Mouse (Mus musculus): Measurements from ENCODE around the gene Klk4. TPM values are rescaled to one million over a fixed set of nuclear protein-coding genes. Genes with fewer than 3 reads are reported as not detected.

The Klk4 gene
- polyA plus RNA-seq, 1 experiment from 2014 or later = not detected

DNA sequence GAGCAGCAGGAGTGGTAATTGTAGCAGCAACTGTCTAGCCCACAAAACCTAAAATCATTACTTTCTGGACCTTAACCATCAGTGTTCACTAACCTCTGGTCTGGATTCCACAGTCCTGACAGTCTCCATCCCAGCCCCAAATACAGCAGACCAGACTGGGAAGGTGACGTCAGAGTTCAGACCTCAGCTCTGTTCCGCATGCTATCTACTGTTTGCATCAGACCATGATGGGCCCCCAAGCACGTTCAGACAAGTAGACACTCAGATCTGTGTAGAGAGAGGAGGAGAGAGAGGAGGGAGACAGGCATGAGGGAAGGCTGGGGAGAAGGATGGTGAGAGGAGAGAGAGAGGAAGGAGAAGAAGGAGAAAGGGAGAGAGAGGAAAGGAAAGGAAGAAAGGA lies 10.8 kb downstream of the Klk4 start:
- H3K36me3 ChIP-seq (ENCODE audit: control insufficient read depth, insufficient read depth, low read length) = no peaks in the 10 kb centered on the region
- no peak for ATAC-seq (ENCODE audit: insufficient read depth, low FRiP score, low TSS enrichment)
- 76% methylated on average over 3 of the region's 3 CpGs for WGBS

GRCm38 (mm10) chr7:43894836-43895235 lies 13.9 kb downstream of the Klk4 start:
- ATAC-seq (ENCODE audit: insufficient read depth, low FRiP score, low TSS enrichment) (peak; percentile 83), DNase-seq (ENCODE audit: low spot score) (peak; percentile 88)
- 12% methylated on average over 1 of the region's 1 CpGs for WGBS
- Histone ChIP-seq H3K36me3 (ENCODE audit: control insufficient read depth, insufficient read depth, low read length) (no peaks in the 10 kb centered on the region), H3K9ac (ENCODE audit: low read length) (no peak overlapping the region), H3K9me3 (ENCODE audit: control insufficient read depth, low read length) (no peaks in the 10 kb centered on the region), H3K4me1 (ENCODE audit: control insufficient read depth, insufficient read depth, low read length) (no peaks in the 10 kb centered on the region), H3K27ac (ENCODE audit: low read depth, low read length) (no peak overlapping the region), H3K4me2 (ENCODE audit: low read depth) (no peak overlapping the region), H3K4me3 (ENCODE audit: low read depth, low read length) (no peak overlapping the region), H3K27me3 (ENCODE audit: control insufficient read depth, insufficient read depth, low read length) (no peaks in the 10 kb centered on the region)

More for the DNA sequence above, 10.8 kb downstream of the Klk4 start:
- Histone ChIP-seq H3K4me1 (ENCODE audit: control insufficient read depth, insufficient read depth, low read length) (no peaks in the 10 kb centered on the region), H3K27ac (ENCODE audit: low read depth, low read length) (no peak overlapping the region), H3K9ac (ENCODE audit: low read length) (no peak overlapping the region), H3K4me2 (ENCODE audit: low read depth) (no peak overlapping the region), H3K27me3 (ENCODE audit: control insufficient read depth, insufficient read depth, low read length) (no peaks in the 10 kb centered on the region), H3K9me3 (ENCODE audit: control insufficient read depth, low read length) (no peaks in the 10 kb centered on the region), H3K4me3 (ENCODE audit: low read depth, low read length) (no peak overlapping the region)
- DNase-seq (ENCODE audit: low spot score) = no peak

GRCm38 (mm10) chr7:43914821-43915220 lies 33.9 kb downstream of the Klk4 start:
- DNase-seq (ENCODE audit: low spot score) = no peak
- no peak for ATAC-seq (ENCODE audit: insufficient read depth, low FRiP score, low TSS enrichment)
- H3K9me3 ChIP-seq (ENCODE audit: control insufficient read depth, low read length) = no peaks in the 10 kb centered on the region
- H3K27ac ChIP-seq (ENCODE audit: low read depth, low read length) = no peak overlapping the region
- H3K4me2 ChIP-seq (ENCODE audit: low read depth) = no peak overlapping the region
- no peaks in the 10 kb centered on the region for H3K36me3 ChIP-seq (ENCODE audit: control insufficient read depth, insufficient read depth, low read length)
- H3K9ac ChIP-seq (ENCODE audit: low read length) = no peak overlapping the region
- H3K4me1 ChIP-seq (ENCODE audit: control insufficient read depth, insufficient read depth, low read length) = no peaks in the 10 kb centered on the region
- no peak overlapping the region for H3K4me3 ChIP-seq (ENCODE audit: low read depth, low read length)
- WGBS = 71% methylated on average over 7 of the region's 9 CpGs
- no peaks in the 10 kb centered on the region for H3K27me3 ChIP-seq (ENCODE audit: control insufficient read depth, insufficient read depth, low read length)

DNA sequence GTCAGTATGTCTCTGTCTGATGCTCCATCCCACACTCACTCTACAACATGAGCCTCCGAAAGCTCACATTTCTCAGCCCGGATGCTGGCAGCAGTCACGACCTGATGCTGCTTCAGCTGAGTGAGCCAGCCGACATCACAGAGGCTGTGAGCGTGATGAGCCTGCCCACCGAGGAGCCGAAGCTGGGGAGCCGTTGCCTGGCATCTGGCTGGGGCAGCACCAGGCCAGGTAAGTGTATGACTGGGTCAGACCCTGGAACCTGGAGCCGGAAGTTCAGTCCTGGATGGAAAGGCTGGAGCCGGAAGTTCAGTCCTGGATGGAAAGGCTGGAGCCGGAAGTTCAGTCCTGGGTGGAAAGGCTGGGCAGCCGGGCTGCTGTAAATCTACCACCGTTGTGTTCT lies 37.5 kb downstream of the Klk4 start:
- Histone ChIP-seq H3K36me3 (ENCODE audit: control insufficient read depth, insufficient read depth, low read length) (no peaks in the 10 kb centered on the region), H3K4me3 (ENCODE audit: low read depth, low read length) (no peak overlapping the region), H3K4me1 (ENCODE audit: control insufficient read depth, insufficient read depth, low read length) (no peaks in the 10 kb centered on the region), H3K9ac (ENCODE audit: low read length) (no peak overlapping the region), H3K27ac (ENCODE audit: low read depth, low read length) (no peak overlapping the region), H3K4me2 (ENCODE audit: low read depth) (no peak overlapping the region), H3K27me3 (ENCODE audit: control insufficient read depth, insufficient read depth, low read length) (no peaks in the 10 kb centered on the region), H3K9me3 (ENCODE audit: control insufficient read depth, low read length) (no peaks in the 10 kb centered on the region)
- WGBS = 86% methylated on average over 13 of the region's 13 CpGs
- DNase-seq (ENCODE audit: low spot score) (no peak), ATAC-seq (ENCODE audit: insufficient read depth, low FRiP score, low TSS enrichment) (no peak)

- no peak for DNase-seq (ENCODE audit: low spot score)
- WGBS = 67% methylated on average over 8 of the region's 8 CpGs
- Histone ChIP-seq H3K4me2 (ENCODE audit: low read depth) (no peak overlapping the region), H3K27ac (ENCODE audit: low read depth, low read length) (no peak overlapping the region), H3K9me3 (ENCODE audit: control insufficient read depth, low read length) (no peaks in the 10 kb centered on the region), H3K4me1 (ENCODE audit: control insufficient read depth, insufficient read depth, low read length) (no peaks in the 10 kb centered on the region), H3K9ac (ENCODE audit: low read length) (no peak overlapping the region), H3K4me3 (ENCODE audit: low read depth, low read length) (no peak overlapping the region), H3K27me3 (ENCODE audit: control insufficient read depth, insufficient read depth, low read length) (no peaks in the 10 kb centered on the region), H3K36me3 (ENCODE audit: control insufficient read depth, insufficient read depth, low read length) (no peaks in the 10 kb centered on the region)
- no peak for ATAC-seq (ENCODE audit: insufficient read depth, low FRiP score, low TSS enrichment)
These were observed 37.9 kb downstream of the Klk4 start for GRCm38 (mm10) chr7:43918871-43919270.

DNA sequence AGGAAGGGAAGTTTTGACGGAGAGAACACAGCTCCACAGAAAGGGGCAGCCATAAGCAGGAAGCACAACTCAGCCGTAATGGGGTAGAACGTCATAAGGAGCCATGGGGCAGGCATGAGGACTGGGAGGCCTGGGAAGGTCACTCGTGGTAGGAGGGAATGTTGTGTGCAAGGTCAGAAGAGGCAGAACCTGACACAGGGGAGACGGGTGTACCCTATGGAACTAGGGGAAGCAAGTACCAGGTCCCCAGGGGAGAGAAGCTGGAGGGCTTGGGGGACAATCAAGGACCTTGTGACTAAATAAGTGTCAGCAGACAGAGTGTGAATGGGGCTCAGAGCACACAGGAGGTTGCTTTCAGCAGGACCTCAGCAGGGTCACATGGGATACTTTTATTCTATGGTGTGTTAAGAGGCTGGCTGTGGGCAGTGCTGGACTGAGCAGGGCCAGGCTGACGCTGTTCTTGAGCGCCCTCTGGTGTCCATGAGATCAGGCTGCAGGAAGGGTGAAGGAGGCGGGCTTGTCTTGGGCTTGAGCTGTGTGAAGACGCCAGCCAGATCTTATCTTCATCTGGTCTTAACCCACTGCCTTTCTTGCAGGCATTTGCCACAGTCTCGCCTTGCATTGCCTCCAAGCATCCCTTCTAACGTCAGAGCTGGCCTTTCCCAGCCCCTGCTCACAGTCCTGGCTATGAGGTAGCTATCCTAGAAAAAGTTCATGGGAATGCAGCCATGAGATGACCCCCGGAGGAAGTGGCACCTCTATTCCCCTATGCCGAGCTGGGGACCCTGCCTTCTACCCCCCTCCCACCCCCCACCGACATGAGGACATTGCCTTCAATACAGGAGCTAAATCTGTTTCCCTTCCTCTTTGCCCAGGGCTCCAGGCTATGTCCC lies 38.8 kb downstream of the Klk4 start:
- no peak overlapping the region for H3K4me2 ChIP-seq (ENCODE audit: low read depth)
- ATAC-seq (ENCODE audit: insufficient read depth, low FRiP score, low TSS enrichment) (peak; percentile 89), DNase-seq (ENCODE audit: low spot score) (peak; percentile 79)
- H3K36me3 ChIP-seq (ENCODE audit: control insufficient read depth, insufficient read depth, low read length) = no peaks in the 10 kb centered on the region
- H3K27ac ChIP-seq (ENCODE audit: low read depth, low read length) = no peak overlapping the region
- H3K27me3 ChIP-seq (ENCODE audit: control insufficient read depth, insufficient read depth, low read length) = no peaks in the 10 kb centered on the region
- H3K9ac ChIP-seq (ENCODE audit: low read length) = no peak overlapping the region
- 37% methylated on average over 14 of the region's 14 CpGs for WGBS
- H3K4me3 ChIP-seq (ENCODE audit: low read depth, low read length) = no peak overlapping the region
- no peaks in the 10 kb centered on the region for H3K4me1 ChIP-seq (ENCODE audit: control insufficient read depth, insufficient read depth, low read length)
- no peaks in the 10 kb centered on the region for H3K9me3 ChIP-seq (ENCODE audit: control insufficient read depth, low read length)

GRCm38 (mm10) chr7:43920582-43920981 lies 39.6 kb downstream of the Klk4 start:
- Histone ChIP-seq H3K27me3 (ENCODE audit: control insufficient read depth, insufficient read depth, low read length) (no peaks in the 10 kb centered on the region), H3K27ac (ENCODE audit: low read depth, low read length) (no peak overlapping the region), H3K4me1 (ENCODE audit: control insufficient read depth, insufficient read depth, low read length) (no peaks in the 10 kb centered on the region), H3K9ac (ENCODE audit: low read length) (no peak overlapping the region), H3K9me3 (ENCODE audit: control insufficient read depth, low read length) (no peaks in the 10 kb centered on the region), H3K4me3 (ENCODE audit: low read depth, low read length) (no peak overlapping the region), H3K36me3 (ENCODE audit: control insufficient read depth, insufficient read depth, low read length) (no peaks in the 10 kb centered on the region), H3K4me2 (ENCODE audit: low read depth) (no peak overlapping the region)
- 94% methylated on average over 3 of the region's 3 CpGs for WGBS
- DNase-seq (ENCODE audit: low spot score) = no peak
- ATAC-seq (ENCODE audit: insufficient read depth, low FRiP score, low TSS enrichment) = no peak

- H3K27me3 ChIP-seq (ENCODE audit: control insufficient read depth, insufficient read depth, low read length) = no peaks in the 10 kb centered on the region
- H3K36me3 ChIP-seq (ENCODE audit: control insufficient read depth, insufficient read depth, low read length) = no peaks in the 10 kb centered on the region
- 88% methylated on average over 6 of the region's 6 CpGs for WGBS
These were observed 40.1 kb downstream of the Klk4 start for GRCm38 (mm10) chr7:43921087-43921486.

GRCm38 (mm10) chr7:43921941-43922340 lies 41.0 kb downstream of the Klk4 start:
- Histone ChIP-seq H3K4me2 (ENCODE audit: low read depth) (no peak overlapping the region), H3K9me3 (ENCODE audit: control insufficient read depth, low read length) (no peaks in the 10 kb centered on the region), H3K9ac (ENCODE audit: low read length) (no peak overlapping the region), H3K4me3 (ENCODE audit: low read depth, low read length) (no peak overlapping the region), H3K27ac (ENCODE audit: low read depth, low read length) (no peak overlapping the region), H3K27me3 (ENCODE audit: control insufficient read depth, insufficient read depth, low read length) (no peaks in the 10 kb centered on the region), H3K36me3 (ENCODE audit: control insufficient read depth, insufficient read depth, low read length) (no peaks in the 10 kb centered on the region), H3K4me1 (ENCODE audit: control insufficient read depth, insufficient read depth, low read length) (no peaks in the 10 kb centered on the region)
- no peak for ATAC-seq (ENCODE audit: insufficient read depth, low FRiP score, low TSS enrichment)
- DNase-seq (ENCODE audit: low spot score) = no peak
- 87% methylated on average over 2 of the region's 2 CpGs for WGBS

More at GRCm38 (mm10) chr7:43921087-43921486, 40.1 kb downstream of the Klk4 start:
- H3K4me2 ChIP-seq (ENCODE audit: low read depth) = no peak overlapping the region
- H3K4me1 ChIP-seq (ENCODE audit: control insufficient read depth, insufficient read depth, low read length) = no peaks in the 10 kb centered on the region
- no peak overlapping the region for H3K9ac ChIP-seq (ENCODE audit: low read length)
- ATAC-seq (ENCODE audit: insufficient read depth, low FRiP score, low TSS enrichment) = no peak
- no peaks in the 10 kb centered on the region for H3K9me3 ChIP-seq (ENCODE audit: control insufficient read depth, low read length)
- H3K27ac ChIP-seq (ENCODE audit: low read depth, low read length) = no peak overlapping the region
- DNase-seq (ENCODE audit: low spot score) = no peak
- no peak overlapping the region for H3K4me3 ChIP-seq (ENCODE audit: low read depth, low read length)

All from neural tube, embryonic 11.5 days (tissue).